Mouse (Mus musculus) small intestine, adult 2 months (tissue): ENCODE results near the gene Syngr1.

Experiments used
- CTCF ChIP-seq: fragments of 200-500 bp; IDR thresholded peaks from 2 replicates; pipeline ENCODE4 v1.5.1; 2012; ENCODE audit warnings: low read depth, mild to moderate bottlenecking, control low read depth, inconsistent platforms, low read length, moderate library complexity, mixed read lengths; ENCODE audit not compliant: insufficient replicate concordance, insufficient read length; ENCODE audit errors: extremely low read depth
- POLR2A ChIP-seq: fragments of 200-500 bp; IDR thresholded peaks from 2 replicates; pipeline ENCODE4 v1.6.1; 2012; ENCODE audit warnings: low read depth, mild to moderate bottlenecking, control low read depth, inconsistent platforms, low read length, moderate library complexity

DNA sequence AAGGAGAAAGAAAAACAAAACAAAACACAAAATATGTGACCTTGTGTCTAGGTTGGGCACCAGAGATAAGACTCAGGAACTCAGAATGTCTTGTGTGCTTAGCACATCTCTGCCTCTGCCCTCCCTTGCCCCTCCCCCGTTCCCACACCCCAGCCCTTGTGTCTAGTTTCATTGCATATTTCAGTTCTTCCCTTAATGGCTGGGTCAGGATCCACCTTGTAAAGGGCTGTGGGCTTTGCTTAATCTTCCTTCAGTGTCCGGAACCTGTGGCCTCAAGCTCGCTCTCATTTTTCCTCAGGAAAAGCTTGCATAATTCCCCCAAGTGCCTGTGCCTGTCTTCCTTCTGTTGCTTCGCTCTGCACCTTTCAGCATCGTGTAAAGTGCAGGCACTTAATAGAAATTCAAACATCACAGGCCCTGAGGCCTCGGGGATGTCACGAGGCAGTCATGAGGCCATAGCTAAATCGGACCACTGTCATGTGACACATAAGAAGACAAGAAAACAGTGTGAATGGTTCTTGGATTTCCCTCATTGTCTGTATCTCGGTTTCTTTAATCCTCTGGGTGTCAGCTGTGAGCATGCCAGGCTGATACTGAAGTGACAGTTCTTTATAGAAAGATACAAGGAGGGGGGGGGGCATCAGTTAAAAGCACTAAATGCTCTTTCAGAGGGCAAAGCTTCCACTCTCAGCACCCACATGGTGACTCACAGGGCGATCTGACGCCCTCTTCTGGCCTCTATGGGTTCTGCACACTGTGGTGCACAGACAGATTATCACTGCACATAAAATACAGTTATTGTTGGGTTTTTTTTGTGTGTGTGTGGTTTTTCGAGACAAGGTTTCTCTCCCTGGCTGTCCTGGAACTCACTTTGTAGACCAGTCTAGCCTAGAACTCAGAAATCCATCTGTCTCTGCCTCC is 14.6 kb downstream of the Syngr1 start:
- TF ChIP-seq POLR2A (no peak), CTCF (no peak)
